Mouse (Mus musculus) cortical plate, adult 2 months (tissue): ENCODE data around the gene Abcg5. TPM values are rescaled to one million over a fixed set of nuclear protein-coding genes. Genes with fewer than 3 reads are reported as not detected.

Experiments
- H3K27ac ChIP-seq: fragments of 200-500 bp; 2 replicates; pipeline ENCODE4 v1.5.1; 2012; ENCODE audit warnings: low read length, control low read depth, inconsistent platforms; ENCODE audit not compliant: insufficient read depth
- H3K4me1 ChIP-seq: fragments of 200-500 bp; 2 replicates; pipeline ENCODE4 v1.6.1; 2011; ENCODE audit warnings: low read length; ENCODE audit not compliant: control insufficient read depth, insufficient read depth
- H3K4me3 ChIP-seq: fragments of 200-500 bp; 2 replicates; pipeline ENCODE4 v1.5.1; 2011; ENCODE audit warnings: mild to moderate bottlenecking, low read length, control low read depth; ENCODE audit not compliant: insufficient read depth
- CTCF ChIP-seq: fragments of 200-500 bp; IDR thresholded peaks from 2 replicates; pipeline ENCODE4 v1.5.1; 2011; ENCODE audit warnings: mild to moderate bottlenecking, control low read depth, low read length; ENCODE audit not compliant: insufficient read depth; ENCODE audit errors: extremely low read depth
- POLR2A ChIP-seq: fragments of 200-500 bp; IDR thresholded peaks from 2 replicates; pipeline ENCODE4 v1.6.1; 2011; ENCODE audit warnings: mild to moderate bottlenecking, low read length, control low read depth; ENCODE audit not compliant: insufficient read depth; ENCODE audit errors: extremely low read depth
- polyA plus RNA-seq: library from polyadenylated mRNA; depleted of rRNA; stranded (reverse); fragments of >200 nt; gene quantifications from 2 replicates; pipeline ENCODE4 v1.2.3, GENCODE M21; 2012

Abcg5 gene
- polyA plus RNA-seq, 1 experiment: 0.23 TPM

DNA sequence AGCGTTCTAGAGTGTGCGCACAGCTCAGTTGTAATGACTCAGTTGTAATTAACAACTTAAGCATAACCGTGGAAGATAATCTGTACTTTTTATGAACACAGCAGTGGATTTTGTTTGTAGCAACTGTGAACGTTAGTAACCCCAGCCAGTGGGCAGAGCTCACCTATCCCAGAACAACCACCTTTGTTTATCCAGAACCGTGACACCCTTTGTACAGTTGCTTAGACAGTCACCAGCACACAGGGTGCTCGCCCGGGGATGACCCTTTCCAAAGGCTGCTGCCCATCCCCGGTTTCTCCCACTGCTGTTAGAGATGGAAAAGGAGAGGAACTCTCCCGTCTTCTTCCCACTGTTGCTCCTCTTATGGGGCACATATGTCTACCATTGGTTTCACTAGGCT lies 29.3 kb downstream of the Abcg5 start:
- TF ChIP-seq POLR2A (no peak), CTCF (no peak)
- H3K27ac ChIP-seq: no peak overlapping the region
- no peaks in the 10 kb centered on the region for H3K4me1 ChIP-seq
- H3K4me3 ChIP-seq: no peak overlapping the region

DNA sequence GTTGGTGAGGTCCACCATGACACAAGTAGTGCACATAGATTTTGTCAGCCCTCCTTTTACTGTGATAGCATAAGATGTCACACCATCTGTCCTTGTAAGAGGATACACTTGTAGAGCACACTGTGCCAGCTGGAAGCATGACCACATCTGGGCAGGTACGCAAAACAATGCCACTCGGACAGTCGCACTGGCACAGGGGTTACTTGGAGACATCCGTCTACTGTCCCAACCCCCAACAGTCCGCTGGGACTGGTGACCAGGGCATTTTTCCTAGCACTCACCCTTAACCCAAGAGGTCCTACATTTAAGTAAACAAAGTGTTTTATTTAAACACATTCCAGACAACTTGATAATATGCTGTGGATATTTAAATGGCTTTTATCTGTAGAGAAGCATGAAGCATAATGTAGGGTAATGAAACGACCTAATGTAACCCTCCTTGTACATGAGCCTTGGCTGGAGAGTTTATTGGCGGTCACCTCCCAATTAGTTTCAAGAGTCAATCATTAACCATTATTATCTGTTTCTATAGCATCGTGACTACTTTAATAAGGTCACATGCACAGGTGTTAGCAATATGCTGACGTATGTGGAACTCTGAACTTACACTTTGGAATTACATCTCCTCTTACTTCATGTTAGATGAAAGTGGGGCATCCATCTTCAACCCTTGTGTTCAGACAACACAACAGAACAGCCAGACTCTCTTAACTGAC lies 32.4 kb downstream of the Abcg5 start:
- H3K27ac ChIP-seq: no peak overlapping the region
- H3K4me3 ChIP-seq: no peak overlapping the region
- TF ChIP-seq CTCF (no peak), POLR2A (no peak)
- H3K4me1 ChIP-seq: peaks cover 3% of the 10 kb centered on the region; the same call in 1 of the 2 replicates

DNA sequence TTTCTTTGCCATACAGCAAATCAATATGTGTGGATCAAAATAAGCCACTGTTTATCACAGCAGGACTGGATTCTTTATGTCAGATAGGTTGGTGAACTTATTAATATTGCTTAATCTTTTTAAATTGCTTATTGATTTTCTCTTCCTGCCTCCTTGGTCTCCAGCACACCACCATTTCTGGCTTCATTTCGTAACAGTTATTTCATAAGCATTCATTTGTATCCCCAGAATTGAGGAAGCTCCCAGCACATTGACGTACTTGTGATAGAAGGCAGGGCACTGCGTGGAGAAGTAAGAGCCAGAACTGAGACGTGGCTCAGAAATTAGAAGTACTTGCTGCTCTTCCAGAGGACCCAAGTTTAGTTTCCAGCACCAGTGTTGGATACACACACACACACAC lies 35.2 kb downstream of the Abcg5 start:
- TF ChIP-seq POLR2A (no peak), CTCF (no peak)
- Histone ChIP-seq H3K27ac (no peak overlapping the region), H3K4me1 (peaks cover 5% of the 10 kb centered on the region; the same call in 1 of the 2 replicates), H3K4me3 (no peak overlapping the region)

DNA sequence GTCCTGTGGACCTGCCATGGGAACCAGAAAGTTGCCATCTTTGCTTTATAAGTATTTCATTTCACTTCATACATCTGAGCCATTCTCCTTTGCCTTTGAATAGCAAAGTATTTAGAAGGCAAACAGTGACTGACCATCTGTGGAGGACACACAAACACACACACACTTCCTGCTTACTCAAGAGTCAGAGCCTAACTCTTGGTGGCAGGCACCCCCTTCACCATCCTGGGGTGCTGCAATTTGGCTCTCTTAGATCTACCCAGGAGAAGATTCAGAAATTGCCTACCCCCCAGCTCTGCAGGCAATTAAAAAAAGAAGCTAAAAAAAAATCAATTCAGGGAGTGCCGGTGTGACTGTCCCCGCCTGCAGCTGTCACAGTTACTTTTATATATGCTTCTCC lies 36.3 kb downstream of the Abcg5 start:
- Histone ChIP-seq H3K4me3 (no peak overlapping the region), H3K27ac (no peak overlapping the region), H3K4me1 (peaks cover 7% of the 10 kb centered on the region; the same call in 1 of the 2 replicates)
- TF ChIP-seq CTCF (no peak), POLR2A (no peak)

DNA sequence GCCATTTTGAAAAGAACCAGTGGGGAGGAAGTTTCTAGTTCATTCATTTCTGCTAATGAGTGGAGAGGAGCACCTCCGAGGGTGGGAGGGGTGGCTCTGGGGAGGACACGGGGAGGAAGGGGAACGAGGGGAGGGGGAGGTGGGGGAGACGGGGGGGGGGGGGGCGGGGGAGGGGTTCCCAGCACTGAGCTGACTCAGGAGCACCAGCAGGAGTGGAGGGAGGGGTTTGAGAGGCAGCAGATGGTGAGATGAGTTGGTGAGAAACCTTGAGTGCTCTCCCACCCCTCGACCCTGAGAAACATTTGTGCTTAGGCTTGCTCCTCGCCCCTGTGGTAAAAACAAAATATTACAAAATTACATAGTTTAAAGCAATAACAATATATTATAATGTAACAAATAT lies 36.9 kb downstream of the Abcg5 start:
- no peak for TF ChIP-seq POLR2A
- TF ChIP-seq CTCF: no peak
- peaks cover 7% of the 10 kb centered on the region; the same call in 1 of the 2 replicates for H3K4me1 ChIP-seq
- no peak overlapping the region for H3K4me3 ChIP-seq
- H3K27ac ChIP-seq: no peak overlapping the region

DNA sequence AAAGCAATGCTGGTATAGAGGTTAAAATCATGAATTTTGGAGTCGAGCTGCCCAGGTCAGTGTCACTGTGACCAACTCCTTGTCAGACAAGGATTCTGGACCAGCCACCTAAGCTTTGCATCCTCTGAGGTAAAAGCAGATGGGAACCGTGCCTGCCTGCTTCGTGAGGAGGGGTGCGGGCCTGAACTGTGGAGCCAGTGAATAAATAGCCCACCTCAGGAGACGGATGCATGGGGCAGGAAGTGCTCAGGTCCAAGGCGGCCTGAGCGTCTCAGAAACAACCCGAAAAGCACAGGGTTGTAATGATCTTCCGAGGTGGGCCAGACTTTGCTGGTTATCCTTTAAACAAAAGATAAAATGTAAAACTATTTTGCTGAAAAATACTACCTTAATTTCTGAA lies 37.7 kb downstream of the Abcg5 start:
- TF ChIP-seq POLR2A (no peak), CTCF (no peak)
- no peak overlapping the region for H3K4me3 ChIP-seq
- peaks cover 7% of the 10 kb centered on the region; the same call in 1 of the 2 replicates for H3K4me1 ChIP-seq
- no peak overlapping the region for H3K27ac ChIP-seq

DNA sequence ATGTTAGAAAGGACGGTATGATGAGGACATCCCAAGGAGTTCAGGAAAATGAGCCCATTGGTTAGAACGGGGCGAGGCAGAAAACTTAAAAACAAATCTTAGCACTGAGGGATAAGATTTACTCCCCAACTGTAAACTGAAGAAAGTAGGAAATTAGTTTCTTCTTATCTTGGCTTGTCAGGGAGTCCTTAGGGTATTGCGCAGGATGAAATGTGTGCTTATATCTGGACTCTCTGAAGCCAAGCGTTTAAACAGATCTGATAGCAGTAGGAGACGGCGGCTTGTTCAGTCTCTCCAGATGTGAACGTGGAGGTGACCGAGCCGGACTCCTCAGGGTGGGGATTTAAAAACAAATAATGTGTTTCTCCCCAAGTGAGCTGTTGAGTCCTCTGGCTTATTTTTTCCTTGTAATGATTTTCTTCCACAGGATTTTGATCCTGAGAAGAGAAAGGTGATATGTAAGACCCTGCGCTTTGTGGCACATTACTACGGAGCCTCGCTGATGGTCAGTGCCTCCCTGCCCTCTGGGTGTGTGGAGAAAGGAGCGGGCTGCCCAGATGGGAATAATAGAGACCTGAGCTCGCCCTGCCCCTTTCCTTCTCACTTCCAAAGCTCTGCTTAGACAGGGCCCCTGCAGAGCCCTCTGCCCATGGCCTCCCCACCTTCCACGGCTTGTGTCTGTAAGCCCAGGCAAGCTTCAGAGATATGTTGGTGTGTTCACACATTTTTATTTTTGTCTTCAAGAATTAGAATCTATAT lies 38.3 kb downstream of the Abcg5 start:
- no peak for TF ChIP-seq POLR2A
- no peak for TF ChIP-seq CTCF
- Histone ChIP-seq H3K4me3 (no peak overlapping the region), H3K4me1 (peaks cover 7% of the 10 kb centered on the region; the same call in 1 of the 2 replicates), H3K27ac (no peak overlapping the region)

DNA sequence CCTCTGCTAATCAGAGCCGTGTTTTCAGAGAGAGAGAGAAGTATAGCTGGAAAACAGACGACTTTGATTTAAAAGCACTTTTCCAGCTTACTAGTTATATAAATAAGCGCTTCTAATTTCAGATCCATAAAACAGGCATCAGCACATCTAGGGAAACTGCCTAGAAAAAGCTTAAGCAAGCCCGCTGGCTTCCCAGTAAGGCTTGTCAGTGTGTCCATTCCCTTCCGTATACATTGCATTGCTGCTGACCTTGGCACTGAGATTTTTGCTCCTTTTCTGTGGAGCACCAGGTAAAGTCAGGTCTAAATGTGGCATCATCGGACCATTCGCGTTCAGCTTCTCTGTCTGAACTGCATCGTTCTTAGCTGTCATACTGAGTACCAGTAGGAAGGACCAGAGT lies 40.5 kb downstream of the Abcg5 start:
- Histone ChIP-seq H3K4me1 (peaks cover 7% of the 10 kb centered on the region; the same call in 1 of the 2 replicates), H3K27ac (no peak overlapping the region), H3K4me3 (no peak overlapping the region)
- no peak for TF ChIP-seq CTCF
- no peak for TF ChIP-seq POLR2A

DNA sequence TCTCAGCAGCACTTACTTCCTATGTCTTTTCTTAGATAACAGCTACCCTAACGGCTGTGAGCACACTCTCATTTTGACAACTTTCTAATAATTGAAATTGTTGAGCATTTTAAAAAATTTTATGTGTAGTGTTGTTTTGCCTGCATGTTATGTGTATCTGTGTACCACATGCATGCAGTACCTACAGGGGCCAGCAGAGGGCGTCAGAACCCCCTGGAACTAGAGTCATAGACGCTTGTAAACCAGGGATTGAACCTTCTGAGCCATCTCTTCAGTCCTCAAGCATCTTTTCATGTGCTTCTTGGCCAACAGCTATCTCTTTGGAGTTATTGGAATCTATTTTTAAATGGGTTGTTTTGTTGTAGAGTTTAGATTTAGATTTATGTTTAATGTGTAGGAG lies 40.9 kb downstream of the Abcg5 start:
- H3K27ac ChIP-seq: no peak overlapping the region
- no peak overlapping the region for H3K4me3 ChIP-seq
- peaks cover 7% of the 10 kb centered on the region; the same call in 1 of the 2 replicates for H3K4me1 ChIP-seq
- TF ChIP-seq POLR2A (no peak), CTCF (peak; percentile 62)
